Mouse (Mus musculus) heart, embryonic 15.5 days (tissue): ENCODE data around the gene Helz. TPM values are rescaled to one million over a fixed set of nuclear protein-coding genes. Genes with fewer than 3 reads are reported as not detected.

Source experiments
- ATAC-seq: fragments of 200-750 bp; cut with Nextera tagmentation; replicated peaks from 2 replicates; pipeline ENCODE4 v1.8.0; 2017; ENCODE audit warnings: low read depth, moderate TSS enrichment; ENCODE audit not compliant: insufficient number of reproducible peaks, insufficient read depth, low FRiP score
- H3K27ac ChIP-seq: fragments of 300-500 bp; sonication (generic); 2 replicates; pipeline ENCODE4 v1.5.1; 2015; ENCODE audit warnings: mild to moderate bottlenecking, inconsistent platforms
- H3K27me3 ChIP-seq: fragments of 300-500 bp; sonication (generic); 2 replicates; pipeline ENCODE4 v1.6.1; 2015; ENCODE audit warnings: inconsistent platforms
- H3K36me3 ChIP-seq: fragments of 300-500 bp; sonication (generic); 2 replicates; pipeline ENCODE4 v1.6.1; 2015; ENCODE audit warnings: mild to moderate bottlenecking, inconsistent platforms
- H3K4me1 ChIP-seq: fragments of 300-500 bp; sonication (generic); replicated peaks from 2 replicates; pipeline ENCODE4 v1.6.1; 2015; ENCODE audit warnings: inconsistent platforms
- H3K4me2 ChIP-seq: fragments of 300-500 bp; sonication (generic); 2 replicates; pipeline ENCODE4 v1.6.1; 2015; ENCODE audit warnings: inconsistent platforms, mild to moderate bottlenecking, moderate library complexity
- H3K4me3 ChIP-seq: fragments of 300-500 bp; sonication (generic); 2 replicates; pipeline ENCODE4 v1.5.1; 2015; ENCODE audit warnings: mild to moderate bottlenecking, inconsistent platforms
- H3K9ac ChIP-seq: fragments of 300-500 bp; sonication (generic); 2 replicates; pipeline ENCODE4 v1.6.1; 2015; ENCODE audit warnings: mild to moderate bottlenecking, inconsistent platforms
- H3K9me3 ChIP-seq: fragments of 300-500 bp; sonication (generic); replicated peaks from 2 replicates; pipeline ENCODE4 v1.6.1; 2016; ENCODE audit warnings: inconsistent platforms
- WGBS: fragments of 180-500 bp; shearing (Covaris S2); methylation state at CpG from one replicate; pipeline ENCODE4 v1.1.7; 2015; ENCODE audit warnings: mixed read lengths; 5-methylcytosine and 5-hydroxymethylcytosine counted together
- microRNA-seq: library from miRNA; unstranded; fragments of <30 nt; microRNA quantifications from one replicate; pipeline ENCODE4, GENCODE M21; 2016
- polyA plus RNA-seq: library from polyadenylated mRNA; unstranded; fragments of >200 nt; fragmentation: Nextera tagmentation; extraction: Ambion mirVana; gene quantifications from 2 replicates; pipeline ENCODE4 v1.2.1, GENCODE M21; 2015

Helz gene
- polyA plus RNA-seq, 1 experiment from 2014 or later: 11.7 TPM

DNA sequence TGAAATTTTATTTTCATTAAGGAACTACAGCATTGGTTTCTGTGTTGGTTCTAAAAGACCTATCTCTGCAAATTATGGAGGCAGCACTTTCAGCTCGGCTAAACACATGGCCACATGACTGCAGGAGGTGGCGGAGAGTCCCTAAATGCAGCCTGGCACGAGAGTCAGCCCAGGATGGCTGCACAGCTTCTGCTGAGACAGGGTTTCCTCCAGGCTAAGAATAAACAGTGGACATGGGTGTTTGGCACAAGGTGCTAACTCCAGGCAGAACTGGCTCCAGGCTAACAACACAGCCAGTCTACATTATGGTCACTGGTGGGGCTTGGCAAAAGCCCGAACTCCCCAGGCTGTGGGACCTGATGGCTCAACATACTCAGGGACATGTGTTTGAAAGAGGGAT is 183.2 kb downstream of the Helz start:
- Histone ChIP-seq H3K9ac (no peak overlapping the region), H3K27me3 (no peaks in the 10 kb centered on the region), H3K4me3 (no peak overlapping the region), H3K27ac (no peak overlapping the region), H3K9me3 (no peaks in the 10 kb centered on the region), H3K4me2 (no peak overlapping the region), H3K4me1 (no peaks in the 10 kb centered on the region), H3K36me3 (no peaks in the 10 kb centered on the region)
- ATAC-seq: no peak
- 79% methylated on average over 4 of the region's 4 CpGs for WGBS

DNA sequence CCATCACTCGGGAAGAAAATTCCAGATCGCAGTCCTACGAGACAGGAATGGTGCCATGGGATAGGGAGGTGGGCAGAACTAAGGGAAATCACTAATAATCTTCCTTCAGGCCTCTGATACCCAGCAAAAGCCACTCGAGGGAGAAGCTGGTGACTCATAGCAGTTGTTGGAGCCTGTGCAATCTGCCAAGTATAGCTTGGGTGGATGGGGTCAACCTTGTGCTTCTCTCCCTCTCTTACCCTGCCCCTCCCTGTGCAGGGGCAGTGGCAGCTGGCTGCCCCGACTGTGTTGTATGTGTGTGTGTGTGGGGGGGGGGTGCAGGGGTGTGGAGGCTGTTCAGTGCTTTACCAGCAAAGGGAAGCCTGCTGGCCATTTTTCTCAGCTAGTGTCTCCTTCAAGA is 183.8 kb downstream of the Helz start:
- no peak for ATAC-seq
- WGBS: 56% methylated on average over 5 of the region's 5 CpGs
- H3K36me3 ChIP-seq: no peaks in the 10 kb centered on the region

DNA sequence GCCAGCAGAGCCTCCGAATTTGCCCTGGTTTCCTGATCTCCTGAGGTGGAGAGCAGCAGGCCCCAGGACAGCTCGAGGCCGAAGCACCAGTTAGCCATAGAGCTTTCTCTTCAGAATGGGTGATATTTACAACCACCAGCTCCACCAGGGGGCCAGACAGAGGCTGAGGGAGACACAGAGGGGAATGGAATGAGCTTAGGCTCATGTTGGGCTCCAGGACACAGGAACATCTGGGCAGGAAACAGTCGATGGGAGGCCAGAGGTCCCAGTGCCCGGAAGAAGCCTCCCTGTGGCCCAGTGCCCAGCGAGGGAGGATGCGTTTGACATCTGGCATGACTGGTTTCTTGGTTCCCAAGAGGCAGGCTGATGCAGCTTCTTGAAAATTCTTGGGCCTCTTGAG is 186.4 kb downstream of the Helz start:
- 64% methylated on average over 7 of the region's 7 CpGs for WGBS
- Histone ChIP-seq H3K27ac (no peak overlapping the region), H3K9me3 (no peaks in the 10 kb centered on the region), H3K27me3 (no peaks in the 10 kb centered on the region), H3K4me2 (no peak overlapping the region), H3K4me1 (no peaks in the 10 kb centered on the region), H3K9ac (no peak overlapping the region), H3K4me3 (no peak overlapping the region), H3K36me3 (no peaks in the 10 kb centered on the region)
- ATAC-seq: no peak

More for the DNA sequence above, 183.8 kb downstream of the Helz start:
- H3K27ac ChIP-seq: no peak overlapping the region
- no peaks in the 10 kb centered on the region for H3K4me1 ChIP-seq
- no peaks in the 10 kb centered on the region for H3K9me3 ChIP-seq
- no peak overlapping the region for H3K9ac ChIP-seq
- no peak overlapping the region for H3K4me2 ChIP-seq
- no peak overlapping the region for H3K4me3 ChIP-seq
- H3K27me3 ChIP-seq: no peaks in the 10 kb centered on the region

DNA sequence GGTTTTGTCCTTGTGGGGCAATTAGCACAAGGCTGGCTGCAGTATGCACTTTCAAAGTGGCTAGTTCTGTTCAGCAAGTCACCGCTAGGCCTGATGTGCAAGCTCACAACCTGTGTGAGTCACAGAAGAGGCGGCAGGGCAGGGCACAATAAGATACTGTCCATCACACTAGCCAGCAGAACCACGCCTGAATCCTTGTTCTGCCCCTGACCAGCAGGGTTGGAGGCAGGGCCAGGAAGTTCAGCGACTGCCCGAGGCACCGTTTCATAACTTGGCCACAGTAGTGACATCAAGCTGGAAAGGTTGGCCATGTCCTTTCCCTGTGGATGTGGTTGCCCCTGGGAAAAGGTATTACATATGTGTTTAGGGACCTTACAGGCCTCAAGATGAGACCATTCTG is 190.2 kb downstream of the Helz start:
- no peak overlapping the region for H3K27ac ChIP-seq
- no peaks in the 10 kb centered on the region for H3K36me3 ChIP-seq
- H3K27me3 ChIP-seq: no peaks in the 10 kb centered on the region
- no peaks in the 10 kb centered on the region for H3K9me3 ChIP-seq
- no peak overlapping the region for H3K4me3 ChIP-seq
- no peaks in the 10 kb centered on the region for H3K4me1 ChIP-seq
- WGBS: 68% methylated on average over 6 of the region's 6 CpGs
- ATAC-seq: no peak
- no peak overlapping the region for H3K9ac ChIP-seq
- no peak overlapping the region for H3K4me2 ChIP-seq

DNA sequence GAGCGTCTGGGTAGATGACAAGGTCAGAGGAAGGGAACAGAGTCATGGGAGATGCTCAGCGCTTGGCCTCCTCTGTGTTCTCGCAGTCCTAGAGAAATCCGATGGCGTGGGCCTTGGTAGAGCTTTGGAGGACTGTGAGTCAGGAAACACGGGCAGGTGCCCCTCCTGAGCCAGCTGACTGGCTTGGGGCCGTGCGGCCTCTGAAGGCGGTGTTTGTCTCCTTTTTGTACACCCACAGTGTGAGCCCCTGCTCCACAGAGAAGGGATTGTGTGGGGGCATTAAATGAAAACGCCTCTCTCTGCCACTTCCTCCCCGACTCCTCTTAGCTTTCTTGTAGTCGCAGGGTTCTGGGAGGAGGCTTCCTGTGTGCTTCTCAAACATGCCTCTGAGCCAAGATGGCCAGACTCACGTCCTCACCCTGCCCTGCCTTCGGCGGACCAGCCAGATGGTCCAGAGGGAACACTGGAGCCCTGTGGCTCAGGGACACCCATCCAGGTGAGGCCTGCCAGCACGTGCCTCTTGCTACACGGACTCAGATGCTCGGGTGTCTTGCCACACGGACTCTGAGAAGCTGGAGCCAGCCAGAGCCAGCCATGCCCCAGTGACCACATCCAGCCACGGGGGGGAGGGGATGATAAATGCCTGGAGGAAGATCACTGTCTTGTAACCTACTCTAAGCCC is 190.8 kb downstream of the Helz start:
- Histone ChIP-seq H3K9me3 (no peaks in the 10 kb centered on the region), H3K27ac (no peak overlapping the region), H3K4me2 (no peak overlapping the region), H3K27me3 (no peaks in the 10 kb centered on the region), H3K4me3 (no peak overlapping the region), H3K36me3 (no peaks in the 10 kb centered on the region), H3K4me1 (no peaks in the 10 kb centered on the region), H3K9ac (no peak overlapping the region)
- ATAC-seq: no peak
- 81% methylated on average over 20 of the region's 20 CpGs for WGBS

DNA sequence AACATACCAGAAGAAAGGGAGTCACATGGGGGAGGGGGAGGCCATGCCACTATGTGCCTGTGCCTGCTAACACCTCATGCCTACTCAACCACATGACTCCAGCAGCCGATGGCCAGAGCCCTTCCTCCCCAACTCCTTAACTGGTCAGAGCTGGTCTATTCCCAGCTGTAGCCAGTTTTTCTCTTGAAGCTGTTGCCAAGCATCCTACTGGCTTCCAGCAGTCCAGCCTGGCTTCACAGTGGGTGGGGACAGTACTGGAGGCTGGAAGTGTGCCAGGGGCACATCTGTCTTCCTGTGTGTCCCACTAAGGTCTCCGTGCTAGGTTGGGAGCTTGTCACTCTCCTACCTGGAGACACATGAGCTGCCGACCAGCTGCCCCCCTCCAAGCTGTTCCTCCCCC is 195.4 kb downstream of the Helz start:
- no peak overlapping the region for H3K9ac ChIP-seq
- no peak for ATAC-seq

More for the DNA sequence above, 195.4 kb downstream of the Helz start:
- H3K36me3 ChIP-seq: no peaks in the 10 kb centered on the region
- no peaks in the 10 kb centered on the region for H3K27me3 ChIP-seq
- H3K9me3 ChIP-seq: no peaks in the 10 kb centered on the region
- no peak overlapping the region for H3K27ac ChIP-seq
- 49% methylated on average over 3 of the region's 3 CpGs for WGBS
- H3K4me1 ChIP-seq: no peaks in the 10 kb centered on the region
- H3K4me2 ChIP-seq: no peak overlapping the region
- H3K4me3 ChIP-seq: no peak overlapping the region

Small RNAs within 50 kb of the gene (microRNA-seq; reads per million reads assigned to microRNA genes)
- gene Mir6932: not detected

Other genes with a start within 250 kb of the Helz start
- 15.2 and 18.0 TPM in 2 replicates for gene Pitpnc1, start 77.2 kb upstream of the Helz start, polyA plus RNA-seq
- 132 and 134 TPM in 2 replicates for gene Psmd12, start 68.4 kb upstream of the Helz start, polyA plus RNA-seq
- 0.19 and 0.25 TPM in 2 replicates for gene Cacng1, start 168.6 kb downstream of the Helz start, polyA plus RNA-seq
- gene Cacng4, start 246.6 kb downstream of the Helz start, polyA plus RNA-seq: 0.54 and 1.2 TPM in 2 replicates